Mouse (Mus musculus): ENCODE measurements at regions not wholly inside any gene's neighbourhood (a gene's known extent, or its start where the extent isn't known, plus 50 kb on each side); places are given as distances from the start of the nearest gene placed in this dataset.

- no peak overlapping the region for H3K27ac ChIP-seq (replicated peaks; ENCODE audit: low read depth, low read length)
- WGBS: 53% methylated on average over 8 of the region's 8 CpGs
- no peak overlapping the region for H3K4me2 ChIP-seq (replicated peaks; ENCODE audit: low read depth, low read length, severe bottlenecking)
- no peaks in the 10 kb centered on the region for H3K9me3 ChIP-seq (ENCODE audit: control insufficient read depth, low read length)
- no peaks in the 10 kb centered on the region for H3K36me3 ChIP-seq (ENCODE audit: control insufficient read depth, insufficient read depth, low read length)
- peaks cover 28% of the 10 kb centered on the region for H3K4me1 ChIP-seq (ENCODE audit: control insufficient read depth, insufficient read depth, low read length)
- no peak for TF ChIP-seq POLR2A (IDR thresholded peaks at IDR 0.05; ENCODE audit: borderline replicate concordance, extremely low read depth, insufficient read depth, insufficient read length)
- peak; percentile 46 for DNase-seq (ENCODE audit: low spot score)
- no peak overlapping the region for H3K9ac ChIP-seq (ENCODE audit: low read depth, low read length, severe bottlenecking)
- ATAC-seq (ENCODE audit: low FRiP score, low read depth): peak; percentile 62
- no peak overlapping the region for H3K4me3 ChIP-seq (replicated peaks; ENCODE audit: low read length)
- H3K27me3 ChIP-seq (ENCODE audit: control insufficient read depth, insufficient read depth, low read length): no peaks in the 10 kb centered on the region
These were observed 87.1 kb upstream of the Sash1 start for GRCm38 (mm10) chr10:8972789-8973551.

GRCm38 (mm10) chr10:8970807-8971206, 84.9 kb upstream of the Sash1 start:
- no peak for TF ChIP-seq POLR2A (IDR thresholded peaks at IDR 0.05; ENCODE audit: borderline replicate concordance, extremely low read depth, insufficient read depth, insufficient read length)
- H3K4me1 ChIP-seq (ENCODE audit: control insufficient read depth, insufficient read depth, low read length): peaks cover 28% of the 10 kb centered on the region
- no peak overlapping the region for H3K4me2 ChIP-seq (replicated peaks; ENCODE audit: low read depth, low read length, severe bottlenecking)
- DNase-seq (ENCODE audit: low spot score) (no peak), ATAC-seq (ENCODE audit: low FRiP score, low read depth) (no peak)
- H3K4me3 ChIP-seq (replicated peaks; ENCODE audit: low read length): no peak overlapping the region
- WGBS: 81% methylated on average over 3 of the region's 3 CpGs
- H3K27ac ChIP-seq (replicated peaks; ENCODE audit: low read depth, low read length): no peak overlapping the region
- H3K9me3 ChIP-seq (ENCODE audit: control insufficient read depth, low read length): no peaks in the 10 kb centered on the region
- no peaks in the 10 kb centered on the region for H3K27me3 ChIP-seq (ENCODE audit: control insufficient read depth, insufficient read depth, low read length)
- H3K9ac ChIP-seq (ENCODE audit: low read depth, low read length, severe bottlenecking): no peak overlapping the region
- no peaks in the 10 kb centered on the region for H3K36me3 ChIP-seq (ENCODE audit: control insufficient read depth, insufficient read depth, low read length)

DNA sequence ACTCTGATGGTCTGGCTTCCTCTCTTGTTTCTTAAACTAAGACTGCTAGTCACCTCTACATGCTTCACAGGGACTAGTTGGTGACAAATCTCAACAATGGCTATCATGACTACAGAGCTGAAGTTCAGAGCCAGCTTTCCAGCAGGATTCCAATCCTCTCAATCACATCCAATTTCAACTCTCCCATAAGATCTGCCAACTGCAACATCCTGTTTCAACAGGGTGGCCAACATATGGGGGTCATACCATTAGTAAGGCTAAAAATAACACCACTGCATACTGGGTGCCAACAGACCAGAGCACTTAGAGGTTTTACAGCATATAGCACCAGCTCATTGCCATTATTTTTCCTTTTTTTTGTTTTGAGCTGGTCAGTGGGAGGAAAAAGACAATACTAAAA, 83.7 kb upstream of the Sash1 start:
- no peaks in the 10 kb centered on the region for H3K36me3 ChIP-seq (ENCODE audit: control insufficient read depth, insufficient read depth, low read length)
- H3K4me3 ChIP-seq (replicated peaks; ENCODE audit: low read length): no peak overlapping the region
- peaks cover 28% of the 10 kb centered on the region for H3K4me1 ChIP-seq (ENCODE audit: control insufficient read depth, insufficient read depth, low read length)
- no peaks in the 10 kb centered on the region for H3K27me3 ChIP-seq (ENCODE audit: control insufficient read depth, insufficient read depth, low read length)
- no peak overlapping the region for H3K9ac ChIP-seq (ENCODE audit: low read depth, low read length, severe bottlenecking)
- no peaks in the 10 kb centered on the region for H3K9me3 ChIP-seq (ENCODE audit: control insufficient read depth, low read length)
- peak; percentile 12 for DNase-seq (ENCODE audit: low spot score)
- H3K4me2 ChIP-seq (replicated peaks; ENCODE audit: low read depth, low read length, severe bottlenecking): no peak overlapping the region
- no peak for TF ChIP-seq POLR2A (IDR thresholded peaks at IDR 0.05; ENCODE audit: borderline replicate concordance, extremely low read depth, insufficient read depth, insufficient read length)
- no peak overlapping the region for H3K27ac ChIP-seq (replicated peaks; ENCODE audit: low read depth, low read length)
- no peak for ATAC-seq (ENCODE audit: low FRiP score, low read depth)

DNA sequence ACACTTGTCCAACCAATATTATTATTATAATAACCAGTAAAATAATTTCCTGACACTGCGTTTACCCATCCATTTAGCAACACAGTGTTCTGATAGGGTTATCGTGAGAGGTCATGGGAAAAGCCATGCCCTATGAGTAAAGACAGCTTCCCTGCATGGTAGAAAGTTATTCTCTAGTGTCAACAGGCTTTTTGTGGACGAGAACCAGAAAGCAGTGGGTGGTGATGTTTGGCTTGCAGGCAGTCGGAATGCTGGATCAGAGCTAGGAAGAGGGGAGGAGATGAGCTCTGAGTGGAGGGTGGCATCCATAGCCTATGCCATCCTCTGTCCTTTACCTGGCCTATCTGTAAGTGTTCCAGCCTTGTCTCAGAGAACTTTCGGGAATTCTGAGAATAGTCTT, 83.1 kb upstream of the Sash1 start:
- Histone ChIP-seq H3K27me3 (ENCODE audit: control insufficient read depth, insufficient read depth, low read length) (no peaks in the 10 kb centered on the region), H3K4me3 (replicated peaks; ENCODE audit: low read length) (no peak overlapping the region), H3K27ac (replicated peaks; ENCODE audit: low read depth, low read length) (no peak overlapping the region), H3K4me1 (ENCODE audit: control insufficient read depth, insufficient read depth, low read length) (peaks cover 28% of the 10 kb centered on the region), H3K4me2 (replicated peaks; ENCODE audit: low read depth, low read length, severe bottlenecking) (no peak overlapping the region), H3K9me3 (ENCODE audit: control insufficient read depth, low read length) (no peaks in the 10 kb centered on the region), H3K9ac (ENCODE audit: low read depth, low read length, severe bottlenecking) (no peak overlapping the region), H3K36me3 (ENCODE audit: control insufficient read depth, insufficient read depth, low read length) (no peaks in the 10 kb centered on the region)
- TF ChIP-seq POLR2A (IDR thresholded peaks at IDR 0.05; ENCODE audit: borderline replicate concordance, extremely low read depth, insufficient read depth, insufficient read length): no peak
- ATAC-seq (ENCODE audit: low FRiP score, low read depth) (no peak), DNase-seq (ENCODE audit: low spot score) (no peak)
- WGBS: 80% methylated on average over 5 of the region's 5 CpGs

DNA sequence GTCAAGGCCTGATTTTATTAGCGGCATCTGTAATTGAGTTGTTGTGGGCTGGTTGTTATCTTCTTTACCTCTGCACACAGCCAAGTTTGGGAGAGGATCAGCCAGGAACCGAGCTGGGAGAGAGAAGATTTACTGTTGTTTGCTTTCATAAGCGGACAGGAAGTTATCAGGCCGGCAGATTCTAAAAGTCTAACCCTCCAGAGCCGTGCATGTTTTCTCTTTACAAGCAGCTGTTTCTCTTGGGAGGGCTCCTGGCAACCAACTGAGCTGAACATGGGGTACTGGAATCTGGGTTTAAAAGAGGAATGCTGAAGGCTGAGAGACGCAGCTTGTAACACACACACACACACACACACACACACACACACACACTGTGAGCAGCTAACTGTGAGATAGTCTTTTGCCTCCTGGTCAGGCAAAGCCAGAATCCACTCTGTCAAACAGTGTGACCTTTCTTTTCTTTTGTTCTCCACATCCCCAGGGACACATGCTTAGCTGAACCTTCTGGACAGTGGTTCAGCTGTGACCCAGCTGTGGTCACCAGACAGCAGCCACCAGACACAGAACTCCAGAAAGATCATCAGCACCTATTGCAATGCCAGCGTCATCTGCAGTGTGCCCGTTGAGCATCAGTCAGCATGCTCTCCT, 82.5 kb upstream of the Sash1 start:
- WGBS: 23% methylated on average over 8 of the region's 8 CpGs
- Histone ChIP-seq H3K4me2 (replicated peaks; ENCODE audit: low read depth, low read length, severe bottlenecking) (no peak overlapping the region), H3K9ac (ENCODE audit: low read depth, low read length, severe bottlenecking) (no peak overlapping the region), H3K9me3 (ENCODE audit: control insufficient read depth, low read length) (no peaks in the 10 kb centered on the region), H3K27ac (replicated peaks; ENCODE audit: low read depth, low read length) (peak overlapping the region; percentile 22; the same call in 1 of the 2 replicates), H3K4me1 (ENCODE audit: control insufficient read depth, insufficient read depth, low read length) (peaks cover 25% of the 10 kb centered on the region), H3K4me3 (replicated peaks; ENCODE audit: low read length) (no peak overlapping the region), H3K27me3 (ENCODE audit: control insufficient read depth, insufficient read depth, low read length) (no peaks in the 10 kb centered on the region), H3K36me3 (ENCODE audit: control insufficient read depth, insufficient read depth, low read length) (no peaks in the 10 kb centered on the region)
- ATAC-seq (ENCODE audit: low FRiP score, low read depth) (peak; percentile 74; the same call in 1 of the 2 replicates), DNase-seq (ENCODE audit: low spot score) (peak; percentile 76)
- TF ChIP-seq POLR2A (IDR thresholded peaks at IDR 0.05; ENCODE audit: borderline replicate concordance, extremely low read depth, insufficient read depth, insufficient read length): no peak
